Mouse (Mus musculus) liver, postnatal 0 days (tissue): ENCODE measurements around the gene Slc27a5.

Experiments used
- CTCF ChIP-seq: sonication (generic); IDR thresholded peaks from 2 replicates; pipeline ENCODE4 v1.5.1; 2016; ENCODE audit warnings: antibody characterized with exemption, low read depth
- EP300 ChIP-seq: IDR thresholded peaks from 2 replicates; pipeline ENCODE4 v1.6.1; 2016; ENCODE audit warnings: antibody characterized with exemption, low read depth, mild to moderate bottlenecking

GRCm38 (mm10) chr7:12940599-12940998 lies 57.4 kb downstream of the Slc27a5 start:
- TF ChIP-seq EP300 = no peak
- no peak for TF ChIP-seq CTCF
